Mouse (Mus musculus) hindbrain, embryonic 10.5 days (tissue): ENCODE results near the gene Vim. TPM values are rescaled to one million over a fixed set of nuclear protein-coding genes. Genes with fewer than 3 reads are reported as not detected.

ENCODE experiments used
- DNase-seq: peaks from one replicate; pipeline ENCODE4 v3.0.0-alpha.2; 2017; ENCODE audit warnings: low spot score
- H3K27ac ChIP-seq: fragments of 300-500 bp; sonication (generic); 2 replicates; pipeline ENCODE4 v1.5.1; 2016; ENCODE audit warnings: mild to moderate bottlenecking, moderate library complexity
- H3K27me3 ChIP-seq: fragments of 300-500 bp; sonication (generic); 2 replicates; pipeline ENCODE4 v1.6.1; 2016; ENCODE audit warnings: mild to moderate bottlenecking; ENCODE audit not compliant: poor library complexity, insufficient read depth, severe bottlenecking
- H3K36me3 ChIP-seq: fragments of 300-500 bp; sonication (generic); 2 replicates; pipeline ENCODE4 v1.6.1; 2016; ENCODE audit warnings: mild to moderate bottlenecking, moderate library complexity
- H3K4me1 ChIP-seq: fragments of 300-500 bp; sonication (generic); replicated peaks from 2 replicates; pipeline ENCODE4 v1.6.1; 2016; ENCODE audit warnings: mild to moderate bottlenecking
- H3K4me3 ChIP-seq: fragments of 300-500 bp; sonication (generic); 2 replicates; pipeline ENCODE4 v1.5.1; 2016; ENCODE audit warnings: mild to moderate bottlenecking, moderate library complexity
- H3K9me3 ChIP-seq: fragments of 300-500 bp; sonication (generic); 2 replicates; pipeline ENCODE4 v1.6.1; 2016; ENCODE audit warnings: mild to moderate bottlenecking, moderate library complexity
- whole genome bisulfite sequencing: fragments of 180-500 bp; shearing (Covaris S2); methylation state at CpG from one replicate; pipeline ENCODE4 v1.1.7; 2016; 5-methylcytosine and 5-hydroxymethylcytosine counted together
- polyA plus RNA-seq: library from polyadenylated mRNA; unstranded; fragments of >200 nt; fragmentation: Nextera tagmentation; extraction: Ambion mirVana; gene quantifications from 2 replicates; pipeline ENCODE4 v1.2.1, GENCODE M21; 2016

Vim gene
- 1,007 and 1,152 TPM in 2 replicates for polyA plus RNA-seq

- DNase-seq, result peak; percentile 95
Observed at GRCm38 (mm10) chr2:13573408-13574065, at the start of gene Vim. Vim (plus strand) TSS chr2:13573927.

GRCm38 (mm10) chr2:13526205-13526604 is 47.5 kb upstream of the Vim start:
- no peak overlapping the region for H3K4me3 ChIP-seq
- H3K4me1 ChIP-seq, result 0 out of 2 replicates have a peak, but pooled peaks cover 12% of the 10 kb centered on the region
- H3K27ac ChIP-seq, result no peak overlapping the region
- DNase-seq, result no peak
- H3K27me3 ChIP-seq, result peaks cover 5% of the 10 kb centered on the region; the same call in 1 of the 2 replicates
- H3K9me3 ChIP-seq, result no peaks in the 10 kb centered on the region
- WGBS, result 88% methylated on average over 2 of the region's 2 CpGs
- H3K36me3 ChIP-seq, result no peaks in the 10 kb centered on the region

More at GRCm38 (mm10) chr2:13573408-13574065, at the start of gene Vim:
- H3K27me3 ChIP-seq, result no peaks in the 10 kb centered on the region; the same call in 1 of the 2 replicates
- peak within 1 kb of the TSS; percentile 96 for H3K4me3 ChIP-seq
- H3K9me3 ChIP-seq, result no peaks in the 10 kb centered on the region
- under 1% methylated on average over 26 of the region's 26 CpGs for WGBS
- H3K36me3 ChIP-seq, result peaks cover 25% of the 10 kb centered on the region
- peak within 1 kb of the TSS; percentile 98 for H3K27ac ChIP-seq
- peaks cover 42% of the 10 kb centered on the region for H3K4me1 ChIP-seq

- Histone ChIP-seq H3K9me3 (no peaks in the 10 kb centered on the region), H3K27ac (no peak overlapping the region), H3K27me3 (peaks cover 5% of the 10 kb centered on the region; the same call in 1 of the 2 replicates), H3K4me3 (no peak overlapping the region), H3K4me1 (0 out of 2 replicates have a peak, but pooled peaks cover 12% of the 10 kb centered on the region), H3K36me3 (no peaks in the 10 kb centered on the region)
- 59% methylated on average over 2 of the region's 2 CpGs for WGBS
- DNase-seq, result no peak
Observed at GRCm38 (mm10) chr2:13527125-13527524, 46.6 kb upstream of the Vim start.

- 0 out of 2 replicates have a peak, but pooled peaks cover 12% of the 10 kb centered on the region for H3K4me1 ChIP-seq
- DNase-seq, result no peak
- peaks cover 5% of the 10 kb centered on the region; the same call in 1 of the 2 replicates for H3K27me3 ChIP-seq
- H3K4me3 ChIP-seq, result no peak overlapping the region
- no peaks in the 10 kb centered on the region for H3K9me3 ChIP-seq
- H3K27ac ChIP-seq, result no peak overlapping the region
- WGBS, result 77% methylated on average over 4 of the region's 4 CpGs
- no peaks in the 10 kb centered on the region for H3K36me3 ChIP-seq
Observed at GRCm38 (mm10) chr2:13527531-13527930, 46.2 kb upstream of the Vim start.

GRCm38 (mm10) chr2:13529253-13529933 is 44.3 kb upstream of the Vim start:
- 0 out of 2 replicates have a peak, but pooled peaks cover 7% of the 10 kb centered on the region for H3K4me1 ChIP-seq
- H3K9me3 ChIP-seq, result no peaks in the 10 kb centered on the region
- no peak for DNase-seq
- H3K4me3 ChIP-seq, result no peak overlapping the region
- no peaks in the 10 kb centered on the region for H3K36me3 ChIP-seq
- no peak overlapping the region for H3K27ac ChIP-seq
- WGBS, result 92% methylated on average over 3 of the region's 3 CpGs
- peaks cover 5% of the 10 kb centered on the region; the same call in 1 of the 2 replicates for H3K27me3 ChIP-seq

GRCm38 (mm10) chr2:13530639-13531038 is 43.1 kb upstream of the Vim start:
- Histone ChIP-seq H3K27ac (no peak overlapping the region), H3K4me1 (0 out of 2 replicates have a peak, but pooled peaks cover 7% of the 10 kb centered on the region), H3K27me3 (peaks cover 5% of the 10 kb centered on the region; the same call in 1 of the 2 replicates), H3K36me3 (no peaks in the 10 kb centered on the region), H3K4me3 (no peak overlapping the region), H3K9me3 (no peaks in the 10 kb centered on the region)
- 90% methylated on average over 6 of the region's 6 CpGs for WGBS
- DNase-seq, result no peak

GRCm38 (mm10) chr2:13536747-13537146 is 37.0 kb upstream of the Vim start:
- Histone ChIP-seq H3K4me1 (no peaks in the 10 kb centered on the region), H3K27me3 (no peaks in the 10 kb centered on the region), H3K36me3 (no peaks in the 10 kb centered on the region), H3K4me3 (no peak overlapping the region), H3K27ac (no peak overlapping the region), H3K9me3 (no peaks in the 10 kb centered on the region)
- DNase-seq, result no peak

- Histone ChIP-seq H3K27me3 (no peaks in the 10 kb centered on the region), H3K4me3 (no peak overlapping the region), H3K36me3 (no peaks in the 10 kb centered on the region), H3K9me3 (no peaks in the 10 kb centered on the region), H3K27ac (no peak overlapping the region), H3K4me1 (no peaks in the 10 kb centered on the region)
- 14% methylated on average over 2 of the region's 2 CpGs for WGBS
- peak; percentile 16 for DNase-seq
Observed at GRCm38 (mm10) chr2:13537733-13538132, 36.0 kb upstream of the Vim start.

- H3K36me3 ChIP-seq, result no peaks in the 10 kb centered on the region
- no peaks in the 10 kb centered on the region for H3K27me3 ChIP-seq
- H3K4me3 ChIP-seq, result no peak overlapping the region
- H3K4me1 ChIP-seq, result peaks cover 5% of the 10 kb centered on the region; the same call in 1 of the 2 replicates
- no peaks in the 10 kb centered on the region for H3K9me3 ChIP-seq
- 90% methylated on average over 2 of the region's 2 CpGs for WGBS
- no peak overlapping the region for H3K27ac ChIP-seq
- DNase-seq, result no peak
Observed at GRCm38 (mm10) chr2:13538258-13538657, 35.5 kb upstream of the Vim start.

- Histone ChIP-seq H3K27ac (no peak overlapping the region), H3K4me3 (no peak overlapping the region), H3K9me3 (no peaks in the 10 kb centered on the region), H3K4me1 (peaks cover 9% of the 10 kb centered on the region), H3K36me3 (no peaks in the 10 kb centered on the region), H3K27me3 (no peaks in the 10 kb centered on the region)
- WGBS, result 76% methylated on average over 6 of the region's 6 CpGs
- DNase-seq, result no peak
Observed at GRCm38 (mm10) chr2:13538704-13539377, 34.9 kb upstream of the Vim start.

GRCm38 (mm10) chr2:13539860-13540259 is 33.9 kb upstream of the Vim start:
- Histone ChIP-seq H3K4me1 (peaks cover 19% of the 10 kb centered on the region), H3K36me3 (no peaks in the 10 kb centered on the region), H3K4me3 (no peak overlapping the region), H3K27ac (no peak overlapping the region), H3K27me3 (no peaks in the 10 kb centered on the region), H3K9me3 (no peaks in the 10 kb centered on the region)
- WGBS, result 87% methylated on average over 1 of the region's 1 CpGs
- DNase-seq, result no peak

- no peaks in the 10 kb centered on the region for H3K9me3 ChIP-seq
- peak overlapping the region; percentile 98 for H3K27ac ChIP-seq
- no peaks in the 10 kb centered on the region for H3K36me3 ChIP-seq
- no peaks in the 10 kb centered on the region for H3K27me3 ChIP-seq
- WGBS, result 63% methylated on average over 8 of the region's 8 CpGs
- H3K4me3 ChIP-seq, result peak overlapping the region; percentile 68
- peaks cover 29% of the 10 kb centered on the region for H3K4me1 ChIP-seq
- DNase-seq, result no peak
Observed at GRCm38 (mm10) chr2:13543519-13544124, 30.1 kb upstream of the Vim start.
